Mouse (Mus musculus) erythroblast, embryonic 14.5 days (primary cell): ENCODE measurements around the gene 4933434E20Rik. TPM values are rescaled to one million over a fixed set of nuclear protein-coding genes. Genes with fewer than 3 reads are reported as not detected.

Experiments
- H3K27me3 ChIP-seq: 2 replicates; pipeline ENCODE4 v1.6.1; 2012; ENCODE audit warnings: inconsistent platforms; ENCODE audit not compliant: control insufficient read depth
- H3K36me3 ChIP-seq: 2 replicates; pipeline ENCODE4 v1.6.1; 2012; ENCODE audit warnings: mild to moderate bottlenecking, inconsistent platforms; ENCODE audit not compliant: control insufficient read depth
- H3K4me1 ChIP-seq: 2 replicates; pipeline ENCODE4 v1.6.1; 2012; ENCODE audit warnings: inconsistent platforms; ENCODE audit not compliant: control insufficient read depth
- H3K4me3 ChIP-seq: replicated peaks from 2 replicates; pipeline ENCODE3; 2012; ENCODE audit warnings: moderate library complexity, mild to moderate bottlenecking, inconsistent platforms
- H3K9me3 ChIP-seq: 2 replicates; pipeline ENCODE4 v1.6.1; 2012; ENCODE audit warnings: low read length, inconsistent platforms, mixed read lengths; ENCODE audit not compliant: control insufficient read depth
- GATA1 ChIP-seq: IDR thresholded peaks from 2 replicates; pipeline ENCODE4 v1.6.1; 2012; ENCODE audit warnings: low read length, inconsistent platforms, mixed read lengths
- TAL1 ChIP-seq: IDR thresholded peaks from 3 replicates; pipeline ENCODE4 v1.6.1; 2012; ENCODE audit warnings: low read length, inconsistent platforms, mixed read lengths
- polyA plus RNA-seq: library from polyadenylated mRNA; stranded (reverse); fragments of >175 nt; gene quantifications from 2 replicates; pipeline ENCODE4 v1.2.3, GENCODE M21; 2012

4933434E20Rik gene
- polyA plus RNA-seq, 1 experiment = 0.89 TPM

GRCm38 (mm10) chr3:90111706-90112105 lies 60.3 kb downstream of the 4933434E20Rik start:
- H3K9me3 ChIP-seq = no peaks in the 10 kb centered on the region
- no peaks in the 10 kb centered on the region for H3K4me1 ChIP-seq
- no peaks in the 10 kb centered on the region for H3K27me3 ChIP-seq
- no peaks in the 10 kb centered on the region for H3K36me3 ChIP-seq
- H3K4me3 ChIP-seq = no peak overlapping the region
- TF ChIP-seq TAL1 = no peak
- no peak for TF ChIP-seq GATA1

GRCm38 (mm10) chr3:90114342-90114741 lies 62.9 kb downstream of the 4933434E20Rik start:
- no peaks in the 10 kb centered on the region for H3K36me3 ChIP-seq
- no peaks in the 10 kb centered on the region for H3K4me1 ChIP-seq
- no peak for TF ChIP-seq TAL1
- TF ChIP-seq GATA1 = no peak
- H3K9me3 ChIP-seq = no peaks in the 10 kb centered on the region
- H3K4me3 ChIP-seq = no peak overlapping the region
- no peaks in the 10 kb centered on the region for H3K27me3 ChIP-seq

- Histone ChIP-seq H3K9me3 (no peaks in the 10 kb centered on the region), H3K4me3 (no peak overlapping the region), H3K27me3 (no peaks in the 10 kb centered on the region), H3K4me1 (no peaks in the 10 kb centered on the region), H3K36me3 (no peaks in the 10 kb centered on the region)
- TF ChIP-seq TAL1 (no peak), GATA1 (no peak)
Observed at GRCm38 (mm10) chr3:90115526-90115925, 64.1 kb downstream of the 4933434E20Rik start.

Other genes with a start within 250 kb of the 4933434E20Rik start
- 0.01 TPM in 1 of 2 replicates, not detected in the other for gene She, start 220.3 kb upstream of the 4933434E20Rik start, polyA plus RNA-seq
- gene Il6ra, start 138.4 kb upstream of the 4933434E20Rik start, polyA plus RNA-seq = 0.02 and 0.07 TPM in 2 replicates
- 0.01 and 0.03 TPM in 2 replicates for gene Atp8b2, start 88.1 kb upstream of the 4933434E20Rik start, polyA plus RNA-seq
- gene Hax1, start 52.9 kb upstream of the 4933434E20Rik start, polyA plus RNA-seq = 6.0 and 6.7 TPM in 2 replicates
- gene Ubap2l, start 992 bp downstream of the 4933434E20Rik start, polyA plus RNA-seq = 11.0 and 11.4 TPM in 2 replicates
- 9.6 and 11.8 TPM in 2 replicates for gene Tpm3, start 21.0 kb downstream of the 4933434E20Rik start, polyA plus RNA-seq
- gene Nup210l, start 52.5 kb downstream of the 4933434E20Rik start, polyA plus RNA-seq = not detected in 2 replicates
- gene Rps27, start 162.0 kb downstream of the 4933434E20Rik start, polyA plus RNA-seq = 25.9 and 30.7 TPM in 2 replicates
- gene Rab13, start 162.1 kb downstream of the 4933434E20Rik start, polyA plus RNA-seq = 0.07 and 0.12 TPM in 2 replicates
- 3.9 and 4.3 TPM in 2 replicates for gene Jtb, start 180.0 kb downstream of the 4933434E20Rik start, polyA plus RNA-seq
- not detected in 2 replicates for gene Creb3l4, start 191.9 kb downstream of the 4933434E20Rik start, polyA plus RNA-seq
- 0.20 and 0.21 TPM in 2 replicates for gene Slc39a1, start 196.5 kb downstream of the 4933434E20Rik start, polyA plus RNA-seq
- 2.9 and 3.3 TPM in 2 replicates for gene Crtc2, start 202.5 kb downstream of the 4933434E20Rik start, polyA plus RNA-seq
- gene Dennd4b, start 213.5 kb downstream of the 4933434E20Rik start, polyA plus RNA-seq = 1.1 and 1.3 TPM in 2 replicates
- gene Gatad2b, start 241.5 kb downstream of the 4933434E20Rik start, polyA plus RNA-seq = 0.37 and 0.40 TPM in 2 replicates